Mouse (Mus musculus): ENCODE results near the gene Upf2.

- TF ChIP-seq CTCF (IDR thresholded peaks at IDR 0.05; ENCODE audit: extremely low read depth, insufficient read length, insufficient replicate concordance, low read depth, low read length) (no peak), POLR2A (IDR thresholded peaks at IDR 0.05; ENCODE audit: low read depth, low read length) (no peak)
Observed at GRCm38 (mm10) chr2:6046796-6047195, 95.5 kb downstream of the Upf2 start.

Data from small intestine, adult 2 months (tissue).